Mouse (Mus musculus): ENCODE measurements around the gene Faim2. TPM values are rescaled to one million over a fixed set of nuclear protein-coding genes. Genes with fewer than 3 reads are reported as not detected.

Gene Faim2
- polyA plus RNA-seq, 1 experiment from 2014 or later = 6.7 TPM

GRCm38 (mm10) chr15:99505324-99506095 lies 22.5 kb downstream of the Faim2 start:
- Histone ChIP-seq H3K27me3 (replicated peaks) (no peaks in the 10 kb centered on the region), H3K4me1 (peaks cover 25% of the 10 kb centered on the region), H3K9ac (no peak overlapping the region), H3K4me3 (no peak overlapping the region), H3K27ac (no peak overlapping the region), H3K36me3 (no peaks in the 10 kb centered on the region), H3K4me2 (replicated peaks) (no peak overlapping the region), H3K9me3 (no peaks in the 10 kb centered on the region)
- no peak for ATAC-seq (ENCODE audit: low FRiP score, low read depth)
- WGBS = 85% methylated on average over 15 of the region's 15 CpGs

GRCm38 (mm10) chr15:99503256-99503655 lies 24.7 kb downstream of the Faim2 start:
- no peaks in the 10 kb centered on the region; the same call in 1 of the 2 replicates for H3K27me3 ChIP-seq (replicated peaks)
- no peaks in the 10 kb centered on the region for H3K9me3 ChIP-seq
- peaks cover 25% of the 10 kb centered on the region for H3K4me1 ChIP-seq
- no peak for ATAC-seq (ENCODE audit: low FRiP score, low read depth)
- H3K9ac ChIP-seq = no peak overlapping the region
- 79% methylated on average over 5 of the region's 5 CpGs for WGBS
- no peak overlapping the region for H3K4me3 ChIP-seq
- H3K36me3 ChIP-seq = no peaks in the 10 kb centered on the region
- H3K4me2 ChIP-seq (replicated peaks) = no peak overlapping the region
- no peak overlapping the region for H3K27ac ChIP-seq

GRCm38 (mm10) chr15:99502311-99502831 lies 25.6 kb downstream of the Faim2 start:
- Histone ChIP-seq H3K9ac (no peak overlapping the region), H3K4me2 (replicated peaks) (0 out of 2 replicates have a peak overlapping the region, but pooled peaks have one; percentile 14)
- 40% methylated on average over 12 of the region's 12 CpGs for WGBS

GRCm38 (mm10) chr15:99501292-99502260 lies 26.4 kb downstream of the Faim2 start:
- 63% methylated on average over 20 of the region's 20 CpGs for WGBS
- Histone ChIP-seq H3K4me2 (replicated peaks) (0 out of 2 replicates have a peak overlapping the region, but pooled peaks have one; percentile 14), H3K4me1 (peaks cover 32% of the 10 kb centered on the region), H3K36me3 (no peaks in the 10 kb centered on the region), H3K27me3 (replicated peaks) (no peaks in the 10 kb centered on the region; the same call in 1 of the 2 replicates), H3K27ac (0 out of 2 replicates have a peak overlapping the region, but pooled peaks have one; percentile 10), H3K9me3 (no peaks in the 10 kb centered on the region), H3K4me3 (no peak overlapping the region), H3K9ac (no peak overlapping the region)
- no peak for ATAC-seq (ENCODE audit: low FRiP score, low read depth)

More at GRCm38 (mm10) chr15:99502311-99502831, 25.6 kb downstream of the Faim2 start:
- Histone ChIP-seq H3K4me1 (peaks cover 30% of the 10 kb centered on the region), H3K9me3 (no peaks in the 10 kb centered on the region), H3K36me3 (no peaks in the 10 kb centered on the region), H3K4me3 (no peak overlapping the region), H3K27me3 (replicated peaks) (no peaks in the 10 kb centered on the region; the same call in 1 of the 2 replicates), H3K27ac (peak overlapping the region; percentile 66)
- ATAC-seq (ENCODE audit: low FRiP score, low read depth) = peak; percentile 14; the same call in 1 of the 2 replicates

GRCm38 (mm10) chr15:99500320-99500719 lies 27.6 kb downstream of the Faim2 start:
- H3K36me3 ChIP-seq = no peaks in the 10 kb centered on the region
- H3K9ac ChIP-seq = no peak overlapping the region
- H3K27me3 ChIP-seq (replicated peaks) = no peaks in the 10 kb centered on the region; the same call in 1 of the 2 replicates
- H3K9me3 ChIP-seq = no peaks in the 10 kb centered on the region
- no peak overlapping the region for H3K4me2 ChIP-seq (replicated peaks)
- WGBS = 63% methylated on average over 5 of the region's 5 CpGs
- peaks cover 27% of the 10 kb centered on the region for H3K4me1 ChIP-seq
- ATAC-seq (ENCODE audit: low FRiP score, low read depth) = no peak
- H3K4me3 ChIP-seq = no peak overlapping the region
- H3K27ac ChIP-seq = no peak overlapping the region

GRCm38 (mm10) chr15:99499726-99500125 lies 28.2 kb downstream of the Faim2 start:
- Histone ChIP-seq H3K9ac (no peak overlapping the region), H3K9me3 (no peaks in the 10 kb centered on the region), H3K4me1 (peaks cover 22% of the 10 kb centered on the region), H3K27ac (no peak overlapping the region), H3K27me3 (replicated peaks) (no peaks in the 10 kb centered on the region; the same call in 1 of the 2 replicates), H3K4me2 (replicated peaks) (no peak overlapping the region), H3K4me3 (no peak overlapping the region), H3K36me3 (no peaks in the 10 kb centered on the region)
- no peak for ATAC-seq (ENCODE audit: low FRiP score, low read depth)
- 55% methylated on average over 6 of the region's 6 CpGs for WGBS

GRCm38 (mm10) chr15:99498781-99499180 lies 29.2 kb downstream of the Faim2 start:
- H3K9ac ChIP-seq = 0 out of 2 replicates have a peak overlapping the region, but pooled peaks have one; percentile 5
- H3K27me3 ChIP-seq (replicated peaks) = no peaks in the 10 kb centered on the region; the same call in 1 of the 2 replicates
- H3K4me2 ChIP-seq (replicated peaks) = no peak overlapping the region
- WGBS = 87% methylated on average over 4 of the region's 4 CpGs
- H3K9me3 ChIP-seq = no peaks in the 10 kb centered on the region
- no peaks in the 10 kb centered on the region for H3K36me3 ChIP-seq
- peaks cover 22% of the 10 kb centered on the region for H3K4me1 ChIP-seq
- no peak overlapping the region for H3K27ac ChIP-seq
- no peak for ATAC-seq (ENCODE audit: low FRiP score, low read depth)
- H3K4me3 ChIP-seq = no peak overlapping the region

GRCm38 (mm10) chr15:99498356-99498755 lies 29.6 kb downstream of the Faim2 start:
- WGBS = 87% methylated on average over 4 of the region's 4 CpGs
- no peaks in the 10 kb centered on the region for H3K36me3 ChIP-seq
- H3K4me2 ChIP-seq (replicated peaks) = no peak overlapping the region
- no peak overlapping the region for H3K9ac ChIP-seq
- no peaks in the 10 kb centered on the region; the same call in 1 of the 2 replicates for H3K27me3 ChIP-seq (replicated peaks)
- no peak overlapping the region for H3K4me3 ChIP-seq
- H3K4me1 ChIP-seq = peaks cover 22% of the 10 kb centered on the region
- H3K27ac ChIP-seq = no peak overlapping the region
- no peaks in the 10 kb centered on the region for H3K9me3 ChIP-seq
- no peak for ATAC-seq (ENCODE audit: low FRiP score, low read depth)

- Histone ChIP-seq H3K27me3 (replicated peaks) (no peaks in the 10 kb centered on the region; the same call in 1 of the 2 replicates), H3K27ac (no peak overlapping the region), H3K36me3 (no peaks in the 10 kb centered on the region), H3K4me3 (no peak overlapping the region), H3K9me3 (no peaks in the 10 kb centered on the region), H3K4me2 (replicated peaks) (no peak overlapping the region), H3K4me1 (peaks cover 21% of the 10 kb centered on the region), H3K9ac (no peak overlapping the region)
- WGBS = 59% methylated on average over 12 of the region's 12 CpGs
- no peak for ATAC-seq (ENCODE audit: low FRiP score, low read depth)
Measured at GRCm38 (mm10) chr15:99497527-99498242, 30.3 kb downstream of the Faim2 start.

GRCm38 (mm10) chr15:99497061-99497460 lies 30.9 kb downstream of the Faim2 start:
- H3K27me3 ChIP-seq (replicated peaks) = no peaks in the 10 kb centered on the region; the same call in 1 of the 2 replicates
- H3K27ac ChIP-seq = no peak overlapping the region
- no peaks in the 10 kb centered on the region for H3K36me3 ChIP-seq
- no peak overlapping the region for H3K9ac ChIP-seq
- WGBS = 12% methylated on average over 4 of the region's 4 CpGs
- H3K4me1 ChIP-seq = peaks cover 15% of the 10 kb centered on the region
- H3K4me3 ChIP-seq = no peak overlapping the region
- H3K4me2 ChIP-seq (replicated peaks) = no peak overlapping the region
- H3K9me3 ChIP-seq = no peaks in the 10 kb centered on the region
- peak; percentile 68 for ATAC-seq (ENCODE audit: low FRiP score, low read depth)

- Histone ChIP-seq H3K9me3 (no peaks in the 10 kb centered on the region), H3K27ac (no peak overlapping the region), H3K36me3 (no peaks in the 10 kb centered on the region), H3K4me3 (no peak overlapping the region), H3K4me2 (replicated peaks) (no peak overlapping the region), H3K9ac (no peak overlapping the region), H3K4me1 (no peaks in the 10 kb centered on the region), H3K27me3 (replicated peaks) (no peaks in the 10 kb centered on the region; the same call in 1 of the 2 replicates)
- ATAC-seq (ENCODE audit: low FRiP score, low read depth) = no peak
- WGBS = 72% methylated on average over 6 of the region's 6 CpGs
Measured at GRCm38 (mm10) chr15:99484745-99485144, 43.2 kb downstream of the Faim2 start.

All from neural tube, embryonic 12.5 days (tissue).